In the genomic region with DNA sequence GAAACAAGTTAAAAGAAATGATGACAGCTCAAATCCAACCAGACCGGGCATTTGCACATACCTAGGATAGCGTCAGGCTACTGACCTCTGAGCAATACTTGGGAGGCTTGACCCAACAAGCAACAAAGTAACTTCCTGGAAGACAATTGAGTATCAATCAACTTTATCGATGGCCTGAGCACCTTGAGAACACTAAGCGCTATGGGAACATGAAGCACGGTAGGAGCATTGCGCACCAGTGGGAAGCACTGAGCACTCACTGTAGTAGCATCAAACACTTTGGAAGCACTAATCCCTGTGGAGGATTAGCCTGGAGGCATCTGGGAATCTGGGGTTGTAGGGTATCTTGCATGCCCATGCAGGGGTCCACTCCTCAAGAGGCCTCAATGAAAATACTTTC, we compare ENCODE assay signal across 24 mouse cellular contexts.
"Had no signal": no experiment of that assay in that cellular context is flagged by ENCODE, and none has a peak within 500 bp of the region (broad histone marks: within the 10 kb centered on the region; RNA-seq: fewer than 3 reads in every experiment).

No protein-coding gene starts in this region.

- H3K27me3 ChIP-seq: heart, embryonic 12.5 days; hindbrain, embryonic 12.5 days; intestine, embryonic 15.5 days; limb, embryonic 12.5 days; liver, embryonic 13.5 days; liver, embryonic 15.5 days had no signal

- H3K4me1 ChIP-seq: heart, embryonic 10.5 days; heart, embryonic 12.5 days; hindbrain, embryonic 10.5 days; hindbrain, embryonic 12.5 days; intestine, embryonic 15.5 days; limb, embryonic 10.5 days; limb, embryonic 12.5 days; liver, embryonic 13.5 days; liver, embryonic 15.5 days had no signal

- DNase-seq: gastrocnemius, adult 2 months; gastrocnemius, postnatal 10 days; gastrocnemius, postnatal 25 days; heart, postnatal 14 days; heart, postnatal 4 days; kidney, adult 18-20 months; kidney, adult 8-10 months; kidney, postnatal 10 days; kidney, postnatal 25 days; kidney, postnatal 4 days; liver; liver, embryonic 13.5 days had no signal

- H3K4me2 ChIP-seq: heart, embryonic 12.5 days; hindbrain, embryonic 12.5 days; hindbrain, embryonic 14.5 days; intestine, embryonic 15.5 days; limb, embryonic 12.5 days; liver, embryonic 11.5 days; liver, embryonic 13.5 days; liver, embryonic 15.5 days had no signal

- H3K27ac ChIP-seq: gastrocnemius, adult 2 months; heart, embryonic 10.5 days; hindbrain, embryonic 10.5 days; hindbrain, embryonic 12.5 days; hindbrain, embryonic 14.5 days; intestine, embryonic 15.5 days; layer of hippocampus, adult 2 months; left cerebral cortex, adult 2 months; limb, embryonic 10.5 days; limb, embryonic 12.5 days; liver, embryonic 13.5 days; liver, embryonic 15.5 days had no signal

- H3K36me3 ChIP-seq: intestine, embryonic 15.5 days; liver, embryonic 13.5 days had no signal

- H3K4me3 ChIP-seq: gastrocnemius, adult 2 months; heart, embryonic 10.5 days; heart, embryonic 12.5 days; hindbrain, embryonic 10.5 days; hindbrain, embryonic 12.5 days; intestine, embryonic 15.5 days; layer of hippocampus, adult 2 months; left cerebral cortex, adult 2 months; limb, embryonic 10.5 days; limb, embryonic 12.5 days; liver, embryonic 13.5 days; liver, embryonic 15.5 days had no signal

- H3K9ac ChIP-seq: heart, embryonic 12.5 days; hindbrain, embryonic 12.5 days; hindbrain, embryonic 14.5 days; intestine, embryonic 15.5 days; limb, embryonic 12.5 days; liver, embryonic 13.5 days; liver, embryonic 15.5 days had no signal
